Mouse (Mus musculus): ENCODE measurements at regions not wholly inside any gene's neighbourhood (a gene's known extent, or its start where the extent isn't known, plus 50 kb on each side); places are given as distances from the start of the nearest gene placed in this dataset.

DNA sequence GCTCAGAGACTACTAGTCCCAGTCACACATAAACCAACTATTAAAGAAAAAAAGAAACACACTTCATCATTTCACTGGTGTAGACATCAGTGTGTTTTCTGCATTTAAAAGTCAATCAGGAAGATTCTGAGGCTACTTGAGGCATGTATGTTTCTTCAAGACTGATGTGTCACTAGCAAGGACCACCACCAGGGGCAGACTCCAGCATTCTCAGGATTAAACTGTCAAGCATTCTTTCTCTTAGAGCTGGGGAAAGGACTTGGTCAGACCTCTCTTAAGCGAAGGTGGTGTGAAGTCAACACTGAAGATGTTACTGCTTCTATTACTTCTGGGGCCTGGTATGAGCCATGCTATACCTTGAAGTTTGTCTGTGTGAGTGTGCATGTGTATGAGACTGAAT is 114.1 kb upstream of the Try4 start:
- no peak overlapping the region for H3K4me3 ChIP-seq (replicated peaks; ENCODE audit: low read depth, low read length)
- H3K4me1 ChIP-seq (ENCODE audit: control insufficient read depth, insufficient read depth, low read length) = no peaks in the 10 kb centered on the region
- no peaks in the 10 kb centered on the region for H3K36me3 ChIP-seq (ENCODE audit: control insufficient read depth, insufficient read depth, low read length)
- DNase-seq = no peak
- H3K4me2 ChIP-seq (ENCODE audit: low read length) = no peak overlapping the region
- 78% methylated on average over 1 of the region's 1 CpGs for WGBS
- H3K27ac ChIP-seq (replicated peaks; ENCODE audit: low read depth, low read length) = no peak overlapping the region
- no peaks in the 10 kb centered on the region for H3K9me3 ChIP-seq (ENCODE audit: control insufficient read depth, low read length)
- no peaks in the 10 kb centered on the region for H3K27me3 ChIP-seq (ENCODE audit: control insufficient read depth, insufficient read depth, low read length)
- ATAC-seq (ENCODE audit: low FRiP score, low TSS enrichment) = no peak
- H3K9ac ChIP-seq (replicated peaks; ENCODE audit: low read length) = no peak overlapping the region

GRCm38 (mm10) chr6:41178896-41179295 is 123.2 kb upstream of the Try4 start:
- H3K9ac ChIP-seq (replicated peaks; ENCODE audit: low read length) = no peak overlapping the region
- H3K9me3 ChIP-seq (ENCODE audit: control insufficient read depth, low read length) = no peaks in the 10 kb centered on the region
- no peak overlapping the region for H3K4me2 ChIP-seq (ENCODE audit: low read length)
- H3K27me3 ChIP-seq (ENCODE audit: control insufficient read depth, insufficient read depth, low read length) = no peaks in the 10 kb centered on the region
- no peak for DNase-seq
- no peak overlapping the region for H3K27ac ChIP-seq (replicated peaks; ENCODE audit: low read depth, low read length)
- 88% methylated on average over 7 of the region's 7 CpGs for WGBS
- H3K36me3 ChIP-seq (ENCODE audit: control insufficient read depth, insufficient read depth, low read length) = no peaks in the 10 kb centered on the region
- no peaks in the 10 kb centered on the region for H3K4me1 ChIP-seq (ENCODE audit: control insufficient read depth, insufficient read depth, low read length)
- no peak for ATAC-seq (ENCODE audit: low FRiP score, low TSS enrichment)
- H3K4me3 ChIP-seq (replicated peaks; ENCODE audit: low read depth, low read length) = no peak overlapping the region

GRCm38 (mm10) chr6:41178019-41178418 is 124.0 kb upstream of the Try4 start:
- no peak overlapping the region for H3K4me2 ChIP-seq (ENCODE audit: low read length)
- H3K27me3 ChIP-seq (ENCODE audit: control insufficient read depth, insufficient read depth, low read length) = no peaks in the 10 kb centered on the region
- WGBS = 83% methylated on average over 2 of the region's 2 CpGs
- H3K4me1 ChIP-seq (ENCODE audit: control insufficient read depth, insufficient read depth, low read length) = no peaks in the 10 kb centered on the region
- no peak overlapping the region for H3K4me3 ChIP-seq (replicated peaks; ENCODE audit: low read depth, low read length)
- no peaks in the 10 kb centered on the region for H3K9me3 ChIP-seq (ENCODE audit: control insufficient read depth, low read length)
- no peak overlapping the region for H3K9ac ChIP-seq (replicated peaks; ENCODE audit: low read length)
- no peak overlapping the region for H3K27ac ChIP-seq (replicated peaks; ENCODE audit: low read depth, low read length)
- no peak for DNase-seq
- no peaks in the 10 kb centered on the region for H3K36me3 ChIP-seq (ENCODE audit: control insufficient read depth, insufficient read depth, low read length)
- ATAC-seq (ENCODE audit: low FRiP score, low TSS enrichment) = no peak

- Histone ChIP-seq H3K27me3 (ENCODE audit: control insufficient read depth, insufficient read depth, low read length) (no peaks in the 10 kb centered on the region), H3K4me1 (ENCODE audit: control insufficient read depth, insufficient read depth, low read length) (no peaks in the 10 kb centered on the region), H3K9me3 (ENCODE audit: control insufficient read depth, low read length) (no peaks in the 10 kb centered on the region), H3K4me3 (replicated peaks; ENCODE audit: low read depth, low read length) (no peak overlapping the region), H3K9ac (replicated peaks; ENCODE audit: low read length) (no peak overlapping the region), H3K27ac (replicated peaks; ENCODE audit: low read depth, low read length) (no peak overlapping the region), H3K4me2 (ENCODE audit: low read length) (no peak overlapping the region), H3K36me3 (ENCODE audit: control insufficient read depth, insufficient read depth, low read length) (no peaks in the 10 kb centered on the region)
- no peak for ATAC-seq (ENCODE audit: low FRiP score, low TSS enrichment)
- no peak for DNase-seq
- WGBS = 95% methylated on average over 3 of the region's 3 CpGs
Measured at GRCm38 (mm10) chr6:41177152-41177551, 124.9 kb upstream of the Try4 start.

- H3K27me3 ChIP-seq (ENCODE audit: control insufficient read depth, insufficient read depth, low read length) = no peaks in the 10 kb centered on the region
- WGBS = 92% methylated on average over 1 of the region's 1 CpGs
- no peak for ATAC-seq (ENCODE audit: low FRiP score, low TSS enrichment)
Measured at GRCm38 (mm10) chr6:41176034-41176433, 126.0 kb upstream of the Try4 start.

DNA sequence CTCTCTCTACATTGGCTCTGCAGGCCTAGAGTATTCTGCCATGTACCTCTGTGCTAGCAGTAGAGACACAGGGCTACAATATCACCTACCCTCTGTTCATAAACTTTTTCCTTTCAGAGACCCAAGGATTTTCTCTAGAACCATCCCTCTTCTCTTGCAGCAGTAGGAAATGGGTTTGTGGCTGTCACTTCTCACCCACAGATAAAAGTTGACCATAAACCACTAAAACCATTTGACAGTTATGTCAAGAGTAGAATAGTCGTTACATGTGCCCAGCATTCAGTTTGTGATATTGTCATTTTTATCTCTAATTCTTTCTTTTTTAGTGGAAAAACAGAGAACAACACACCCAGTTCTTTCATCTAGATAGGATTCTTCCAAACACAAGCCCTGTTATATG is 128.2 kb upstream of the 2210010C04Rik start:
- Histone ChIP-seq H3K9me3 (ENCODE audit: control insufficient read depth, low read length) (no peaks in the 10 kb centered on the region), H3K27ac (replicated peaks; ENCODE audit: low read depth, low read length) (no peak overlapping the region), H3K27me3 (ENCODE audit: control insufficient read depth, insufficient read depth, low read length) (no peaks in the 10 kb centered on the region), H3K9ac (replicated peaks; ENCODE audit: low read length) (no peak overlapping the region), H3K36me3 (ENCODE audit: control insufficient read depth, insufficient read depth, low read length) (no peaks in the 10 kb centered on the region), H3K4me3 (replicated peaks; ENCODE audit: low read depth, low read length) (no peak overlapping the region), H3K4me1 (ENCODE audit: control insufficient read depth, insufficient read depth, low read length) (no peaks in the 10 kb centered on the region), H3K4me2 (ENCODE audit: low read length) (no peak overlapping the region)
- ATAC-seq (ENCODE audit: low FRiP score, low TSS enrichment) (no peak), DNase-seq (no peak)
- WGBS = 88% methylated on average over 1 of the region's 1 CpGs

More at GRCm38 (mm10) chr6:41176034-41176433, 126.0 kb upstream of the Try4 start:
- Histone ChIP-seq H3K4me1 (ENCODE audit: control insufficient read depth, insufficient read depth, low read length) (no peaks in the 10 kb centered on the region), H3K4me2 (ENCODE audit: low read length) (no peak overlapping the region), H3K36me3 (ENCODE audit: control insufficient read depth, insufficient read depth, low read length) (no peaks in the 10 kb centered on the region), H3K9me3 (ENCODE audit: control insufficient read depth, low read length) (no peaks in the 10 kb centered on the region), H3K4me3 (replicated peaks; ENCODE audit: low read depth, low read length) (no peak overlapping the region), H3K9ac (replicated peaks; ENCODE audit: low read length) (no peak overlapping the region), H3K27ac (replicated peaks; ENCODE audit: low read depth, low read length) (no peak overlapping the region)
- DNase-seq = no peak

DNA sequence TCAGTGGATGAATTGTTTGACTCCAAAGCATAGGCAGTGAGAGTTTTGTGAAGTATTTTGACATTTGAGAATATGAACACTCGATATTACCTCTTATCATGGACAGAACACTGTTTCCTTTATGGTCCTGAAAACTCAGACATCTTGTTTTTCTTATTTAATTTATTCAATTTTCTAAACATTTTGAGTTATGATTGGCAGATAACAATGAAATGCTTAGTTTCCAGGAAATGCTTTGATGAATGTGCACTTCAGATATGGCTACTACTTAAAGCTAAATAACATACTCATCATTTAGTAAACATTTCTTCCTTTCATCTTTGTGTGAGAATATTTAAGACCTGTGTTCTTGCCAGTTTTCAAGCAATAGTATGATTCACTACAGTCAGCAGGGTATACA is 126.4 kb upstream of the 2210010C04Rik start:
- Histone ChIP-seq H3K4me2 (ENCODE audit: low read length) (no peak overlapping the region), H3K36me3 (ENCODE audit: control insufficient read depth, insufficient read depth, low read length) (no peaks in the 10 kb centered on the region), H3K9ac (replicated peaks; ENCODE audit: low read length) (no peak overlapping the region), H3K27me3 (ENCODE audit: control insufficient read depth, insufficient read depth, low read length) (no peaks in the 10 kb centered on the region), H3K4me3 (replicated peaks; ENCODE audit: low read depth, low read length) (no peak overlapping the region), H3K9me3 (ENCODE audit: control insufficient read depth, low read length) (no peaks in the 10 kb centered on the region), H3K4me1 (ENCODE audit: control insufficient read depth, insufficient read depth, low read length) (no peaks in the 10 kb centered on the region), H3K27ac (replicated peaks; ENCODE audit: low read depth, low read length) (no peak overlapping the region)
- WGBS = 71% methylated on average over 1 of the region's 1 CpGs
- DNase-seq (no peak), ATAC-seq (ENCODE audit: low FRiP score, low TSS enrichment) (no peak)

- no peaks in the 10 kb centered on the region for H3K4me1 ChIP-seq (ENCODE audit: control insufficient read depth, insufficient read depth, low read length)
- DNase-seq (no peak), ATAC-seq (ENCODE audit: low FRiP score, low TSS enrichment) (no peak)
- no peak overlapping the region for H3K4me3 ChIP-seq (replicated peaks; ENCODE audit: low read depth, low read length)
- H3K9ac ChIP-seq (replicated peaks; ENCODE audit: low read length) = no peak overlapping the region
- H3K27ac ChIP-seq (replicated peaks; ENCODE audit: low read depth, low read length) = no peak overlapping the region
- H3K36me3 ChIP-seq (ENCODE audit: control insufficient read depth, insufficient read depth, low read length) = no peaks in the 10 kb centered on the region
- H3K4me2 ChIP-seq (ENCODE audit: low read length) = no peak overlapping the region
- H3K27me3 ChIP-seq (ENCODE audit: control insufficient read depth, insufficient read depth, low read length) = no peaks in the 10 kb centered on the region
- no peaks in the 10 kb centered on the region for H3K9me3 ChIP-seq (ENCODE audit: control insufficient read depth, low read length)
- 91% methylated on average over 7 of the region's 7 CpGs for WGBS
Measured at GRCm38 (mm10) chr6:41152101-41152500, 116.8 kb upstream of the 2210010C04Rik start.

- DNase-seq (no peak), ATAC-seq (ENCODE audit: low FRiP score, low TSS enrichment) (no peak)
- H3K4me3 ChIP-seq (replicated peaks; ENCODE audit: low read depth, low read length) = no peak overlapping the region
- H3K4me2 ChIP-seq (ENCODE audit: low read length) = no peak overlapping the region
- 85% methylated on average over 3 of the region's 3 CpGs for WGBS
- no peaks in the 10 kb centered on the region for H3K4me1 ChIP-seq (ENCODE audit: control insufficient read depth, insufficient read depth, low read length)
- H3K27me3 ChIP-seq (ENCODE audit: control insufficient read depth, insufficient read depth, low read length) = no peaks in the 10 kb centered on the region
- H3K27ac ChIP-seq (replicated peaks; ENCODE audit: low read depth, low read length) = no peak overlapping the region
- H3K36me3 ChIP-seq (ENCODE audit: control insufficient read depth, insufficient read depth, low read length) = no peaks in the 10 kb centered on the region
- H3K9ac ChIP-seq (replicated peaks; ENCODE audit: low read length) = no peak overlapping the region
- no peaks in the 10 kb centered on the region for H3K9me3 ChIP-seq (ENCODE audit: control insufficient read depth, low read length)
Measured at GRCm38 (mm10) chr6:41151542-41151941, 116.2 kb upstream of the 2210010C04Rik start.
